Mouse (Mus musculus) cerebellum, adult 11 months (tissue): ENCODE measurements around the gene Tepsin.
A peak's percentile ranks its signal among the peaks of the same experiment; 100 is the strongest.

Experiments used
- DNase-seq: peaks from one replicate; pipeline ENCODE4 v3.0.0; 2022

Gene Tepsin

DNA sequence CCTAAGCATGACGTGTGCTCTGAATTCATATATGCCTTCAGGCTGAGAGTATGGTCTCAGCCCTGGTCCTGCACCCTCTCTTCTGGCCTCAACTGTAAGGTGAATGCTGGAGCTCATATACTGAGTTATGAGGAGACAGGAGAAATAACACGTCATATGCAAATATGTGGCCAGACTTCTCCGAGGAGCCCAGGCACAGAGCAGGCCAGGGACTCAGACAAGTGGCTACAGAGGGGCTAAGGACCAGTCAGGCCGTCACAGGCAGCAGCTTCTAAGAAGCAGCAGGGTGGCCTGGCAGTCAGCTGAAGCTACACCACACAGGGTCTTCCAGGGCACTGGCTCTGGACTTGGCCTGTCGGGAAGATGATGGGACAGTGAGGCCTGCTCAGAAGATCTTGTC, 35.2 kb downstream of the Tepsin start:
- DNase-seq = no peak

DNA sequence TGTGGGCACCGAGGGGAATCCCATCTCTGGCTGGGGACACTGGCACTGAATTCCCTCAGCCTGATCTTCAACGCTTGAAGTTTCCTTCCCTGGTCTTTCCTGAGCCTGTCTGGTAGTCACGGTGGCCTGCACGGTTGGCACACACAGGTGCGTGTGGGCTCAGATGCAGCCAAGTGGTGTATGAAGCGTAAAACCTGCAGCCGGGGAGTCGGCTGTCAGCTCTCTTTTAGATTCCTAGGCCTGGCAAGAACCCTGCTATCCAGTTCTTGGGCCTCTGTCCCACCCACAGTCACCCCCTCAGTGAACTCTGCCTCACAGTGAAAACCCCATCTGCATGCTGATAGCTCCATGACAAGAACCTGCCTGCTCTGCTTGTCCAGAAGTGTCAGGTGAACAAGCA, 37.9 kb downstream of the Tepsin start:
- DNase-seq = no peak

DNA sequence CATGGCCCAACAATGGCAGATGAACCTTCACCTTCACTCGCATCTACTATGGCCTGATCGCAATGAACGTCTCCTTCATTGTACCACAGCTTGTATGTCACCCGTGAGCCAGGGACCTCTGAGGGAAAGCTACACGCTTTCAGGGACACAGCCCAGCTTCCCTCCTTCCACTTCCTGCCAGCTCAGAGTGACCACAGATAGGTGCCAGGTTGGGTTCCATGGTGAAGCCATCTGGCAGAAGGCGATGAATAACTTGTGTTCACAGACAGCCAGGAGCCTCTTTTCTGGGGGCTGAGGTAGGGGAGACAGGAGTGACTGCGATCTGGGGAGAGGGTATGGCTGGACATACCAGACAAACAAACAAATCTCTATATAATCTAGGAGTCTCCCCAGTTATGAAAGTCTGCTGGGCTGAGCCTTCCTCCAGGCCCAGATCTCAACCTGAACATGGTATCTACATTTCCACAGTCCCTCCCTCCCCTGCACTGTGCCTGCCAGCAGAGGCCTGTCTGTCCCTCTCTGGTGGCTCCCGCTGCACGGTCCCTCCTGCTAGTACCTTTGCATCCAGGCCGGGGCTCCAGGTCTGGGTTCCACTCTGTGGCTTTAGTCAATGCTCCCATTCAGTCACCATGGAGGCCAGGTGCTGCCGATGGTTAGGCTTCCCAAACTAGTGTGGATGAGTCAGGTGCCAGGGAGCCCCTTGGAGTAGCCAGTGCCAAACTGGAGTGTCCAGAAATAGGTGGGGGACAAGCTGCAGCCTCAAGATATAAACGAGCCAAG, 42.4 kb downstream of the Tepsin start:
- no peak for DNase-seq

DNA sequence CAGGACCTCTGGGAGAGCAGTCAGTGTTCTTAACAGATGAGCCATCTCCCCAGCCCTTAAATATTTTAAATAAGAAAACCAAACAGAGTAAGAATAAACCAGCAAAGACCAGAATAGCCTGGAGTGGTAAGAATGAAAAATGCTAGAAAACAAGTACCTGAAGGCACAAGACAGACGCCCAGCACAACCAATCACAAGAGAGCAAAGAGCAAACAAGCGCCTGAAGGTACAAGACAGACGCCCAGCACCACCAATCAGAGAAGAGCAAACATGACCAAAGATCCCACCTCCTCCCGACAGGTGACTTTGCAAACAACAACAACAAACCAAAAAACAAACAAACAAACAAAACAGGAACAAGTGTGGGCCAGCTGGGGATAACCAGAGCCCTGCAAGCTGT, 44.7 kb downstream of the Tepsin start:
- DNase-seq = no peak

DNA sequence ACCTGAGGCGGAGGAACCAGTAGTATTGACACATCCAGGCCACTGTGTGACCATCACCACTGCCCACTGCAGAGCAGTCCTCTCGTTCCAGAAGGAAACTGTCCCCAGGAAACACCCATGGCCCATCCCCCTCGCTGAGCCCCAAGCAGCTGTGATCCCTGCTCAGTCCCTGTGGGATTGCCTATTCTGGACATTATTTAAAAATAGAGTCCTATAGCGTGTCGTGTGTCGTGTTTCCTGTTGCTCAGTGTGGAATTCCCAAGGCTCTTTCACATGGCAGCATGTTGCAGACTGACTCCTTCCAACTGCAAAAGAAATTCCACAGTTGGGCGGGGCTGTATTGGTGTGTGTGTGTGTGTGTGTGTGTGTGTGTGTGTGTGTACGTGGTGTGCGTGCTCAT, 46.3 kb downstream of the Tepsin start:
- no peak for DNase-seq

- DNase-seq = no peak
These were observed 47.3 kb downstream of the Tepsin start for GRCm38 (mm10) chr11:120051124-120051811.

GRCm38 (mm10) chr11:120049067-120049466, 49.5 kb downstream of the Tepsin start:
- DNase-seq = no peak

DNA sequence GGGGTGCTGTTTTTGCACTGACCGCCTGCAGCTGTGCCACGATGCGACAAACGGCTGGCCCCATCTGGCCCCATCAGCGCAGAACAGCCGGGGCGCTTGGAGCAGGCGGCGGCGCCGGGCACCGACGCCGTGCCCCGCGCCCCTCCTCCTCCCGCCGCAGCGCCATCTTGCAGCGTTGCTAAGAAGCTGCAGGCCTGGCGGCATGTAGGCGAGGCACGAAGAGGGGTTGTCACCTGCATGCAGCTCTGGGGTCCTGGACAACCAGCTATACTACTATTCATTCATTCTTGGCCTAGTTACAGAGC, 50.3 kb downstream of the Tepsin start:
- peak; percentile 68 for DNase-seq

- no peak for DNase-seq
These were observed 50.8 kb downstream of the Tepsin start for GRCm38 (mm10) chr11:120047531-120048251.

GRCm38 (mm10) chr11:120046553-120047191, 51.9 kb downstream of the Tepsin start, which contains the start of gene Aatk:
Gene Aatk, minus strand, starts transcription at chr11:120047167.
- peak; percentile 62 for DNase-seq

DNA sequence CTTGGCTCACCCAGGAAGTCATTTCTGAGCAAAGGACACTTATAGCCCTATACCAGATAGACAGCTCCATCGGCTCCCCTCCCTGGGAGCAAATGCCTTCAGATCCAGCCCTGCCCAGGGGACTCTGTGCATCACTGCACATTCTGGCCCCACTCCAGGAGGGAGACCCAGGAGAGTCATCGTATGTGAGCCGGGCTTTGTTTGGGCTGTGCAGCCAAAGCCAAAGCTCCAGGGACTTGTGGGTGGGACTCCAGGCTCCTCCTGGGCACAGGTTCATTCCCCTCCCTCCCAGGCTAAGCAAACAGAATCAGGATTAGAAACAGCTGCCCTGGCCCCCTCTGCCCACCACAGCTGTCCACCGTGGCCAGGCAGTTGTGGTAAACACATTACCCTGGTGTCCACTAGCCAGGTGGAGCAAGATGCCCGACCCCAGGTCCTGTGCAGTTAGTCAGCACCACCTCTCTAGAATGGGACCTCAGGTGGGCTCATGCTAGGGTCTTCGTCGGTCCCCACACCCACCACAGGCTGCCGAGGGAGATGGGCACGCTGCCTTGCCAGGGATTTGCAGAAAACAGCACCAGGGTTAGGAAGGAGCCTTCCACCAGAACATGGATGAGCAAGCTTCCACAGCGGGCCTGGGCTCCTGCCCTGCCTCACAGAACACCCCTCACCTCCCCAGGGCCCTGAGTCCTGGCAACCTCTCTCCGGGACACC, 52.5 kb downstream of the Tepsin start:
- peak; percentile 69 for DNase-seq

DNA sequence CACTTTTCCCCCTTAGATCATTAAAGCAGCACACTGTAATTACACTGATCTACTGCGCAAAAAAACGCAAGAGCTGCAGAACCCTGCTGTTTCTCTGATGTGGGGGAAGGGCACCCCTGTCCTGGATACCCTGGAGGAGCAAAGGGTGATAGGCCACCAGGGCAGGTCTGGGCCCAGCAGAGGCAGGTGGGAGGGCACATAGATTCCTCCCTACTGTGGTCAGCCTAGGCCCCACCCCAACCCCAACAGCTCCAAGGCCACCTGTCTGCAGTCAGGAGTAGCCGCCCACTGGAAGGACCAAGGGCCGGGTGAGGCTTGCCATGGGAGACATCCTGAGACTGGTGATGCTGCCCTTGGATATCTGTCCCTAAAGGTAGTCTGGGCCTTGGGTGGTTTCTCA, 53.2 kb downstream of the Tepsin start:
- no peak for DNase-seq

- DNase-seq = no peak
These were observed 56.2 kb downstream of the Tepsin start for GRCm38 (mm10) chr11:120042141-120042838.

- no peak for DNase-seq
These were observed 57.1 kb downstream of the Tepsin start for GRCm38 (mm10) chr11:120041191-120042123.
